Mouse (Mus musculus) heart, embryonic 15.5 days (tissue): ENCODE data around the gene Glrb. TPM values are rescaled to one million over a fixed set of nuclear protein-coding genes. Genes with fewer than 3 reads are reported as not detected.

Source experiments
- ATAC-seq: fragments of 200-750 bp; cut with Nextera tagmentation; replicated peaks from 2 replicates; pipeline ENCODE4 v1.8.0; 2017; ENCODE audit warnings: low read depth, moderate TSS enrichment; ENCODE audit not compliant: insufficient number of reproducible peaks, insufficient read depth, low FRiP score
- H3K27ac ChIP-seq: fragments of 300-500 bp; sonication (generic); 2 replicates; pipeline ENCODE4 v1.5.1; 2015; ENCODE audit warnings: mild to moderate bottlenecking, inconsistent platforms
- H3K27me3 ChIP-seq: fragments of 300-500 bp; sonication (generic); 2 replicates; pipeline ENCODE4 v1.6.1; 2015; ENCODE audit warnings: inconsistent platforms
- H3K36me3 ChIP-seq: fragments of 300-500 bp; sonication (generic); 2 replicates; pipeline ENCODE4 v1.6.1; 2015; ENCODE audit warnings: mild to moderate bottlenecking, inconsistent platforms
- H3K4me1 ChIP-seq: fragments of 300-500 bp; sonication (generic); replicated peaks from 2 replicates; pipeline ENCODE4 v1.6.1; 2015; ENCODE audit warnings: inconsistent platforms
- H3K4me2 ChIP-seq: fragments of 300-500 bp; sonication (generic); 2 replicates; pipeline ENCODE4 v1.6.1; 2015; ENCODE audit warnings: inconsistent platforms, mild to moderate bottlenecking, moderate library complexity
- H3K4me3 ChIP-seq: fragments of 300-500 bp; sonication (generic); 2 replicates; pipeline ENCODE4 v1.5.1; 2015; ENCODE audit warnings: mild to moderate bottlenecking, inconsistent platforms
- H3K9ac ChIP-seq: fragments of 300-500 bp; sonication (generic); 2 replicates; pipeline ENCODE4 v1.6.1; 2015; ENCODE audit warnings: mild to moderate bottlenecking, inconsistent platforms
- H3K9me3 ChIP-seq: fragments of 300-500 bp; sonication (generic); replicated peaks from 2 replicates; pipeline ENCODE4 v1.6.1; 2016; ENCODE audit warnings: inconsistent platforms
- WGBS: fragments of 180-500 bp; shearing (Covaris S2); methylation state at CpG from one replicate; pipeline ENCODE4 v1.1.7; 2015; ENCODE audit warnings: mixed read lengths; 5-methylcytosine and 5-hydroxymethylcytosine counted together
- polyA plus RNA-seq: library from polyadenylated mRNA; unstranded; fragments of >200 nt; fragmentation: Nextera tagmentation; extraction: Ambion mirVana; gene quantifications from 2 replicates; pipeline ENCODE4 v1.2.1, GENCODE M21; 2015

The Glrb gene
- polyA plus RNA-seq, 1 experiment from 2014 or later = 1.8 TPM

- no peak for ATAC-seq
Measured at GRCm38 (mm10) chr3:80795284-80795683, 118.2 kb downstream of the Glrb start.

More at GRCm38 (mm10) chr3:80795284-80795683, 118.2 kb downstream of the Glrb start:
- H3K36me3 ChIP-seq = no peaks in the 10 kb centered on the region
- peaks cover 1% of the 10 kb centered on the region; the same call in 1 of the 2 replicates for H3K4me1 ChIP-seq
- no peak overlapping the region for H3K4me3 ChIP-seq
- H3K4me2 ChIP-seq = no peak overlapping the region
- no peaks in the 10 kb centered on the region for H3K9me3 ChIP-seq
- H3K27ac ChIP-seq = no peak overlapping the region
- H3K27me3 ChIP-seq = peaks cover 2% of the 10 kb centered on the region
- 85% methylated on average over 2 of the region's 2 CpGs for WGBS
- H3K9ac ChIP-seq = no peak overlapping the region

Other genes starting within 250 kb of the Glrb start
- 0.81 and 1.1 TPM in 2 replicates for gene Gria2, start 110.8 kb downstream of the Glrb start, polyA plus RNA-seq
- gene Pdgfc, start 122.8 kb upstream of the Glrb start, polyA plus RNA-seq = 2.6 and 4.3 TPM in 2 replicates